Mouse (Mus musculus) embryonic facial prominence, embryonic 14.5 days (tissue): Measurements from ENCODE around the gene AC192777.2. TPM values are rescaled to one million over a fixed set of nuclear protein-coding genes. Genes with fewer than 3 reads are reported as not detected.
"Not testable (repeated sequence)": the region's sequence is repeated elsewhere in the genome, so short reads cannot be mapped to it uniquely, and the experiment has no call there.

ENCODE experiments used
- ATAC-seq: fragments of 200-750 bp; cut with Nextera tagmentation; 2 replicates; pipeline ENCODE4 v1.8.0; 2017; ENCODE audit warnings: low read depth, moderate number of reproducible peaks, moderate TSS enrichment
- DNase-seq: peaks from one replicate; pipeline ENCODE4 v3.0.0-alpha.2; 2015; ENCODE audit warnings: low spot score
- H3K27ac ChIP-seq: fragments of 300-500 bp; sonication (generic); replicated peaks from 2 replicates; pipeline ENCODE4 v1.5.1; 2014; ENCODE audit warnings: low read depth, mild to moderate bottlenecking, low read length, moderate library complexity
- H3K27me3 ChIP-seq: fragments of 300-500 bp; sonication (generic); replicated peaks from 2 replicates; pipeline ENCODE4 v1.6.1; 2014; ENCODE audit warnings: low read length; ENCODE audit not compliant: control insufficient read depth, insufficient read depth
- H3K36me3 ChIP-seq: fragments of 300-500 bp; sonication (generic); 2 replicates; pipeline ENCODE4 v1.6.1; 2014; ENCODE audit warnings: low read length, mixed read lengths; ENCODE audit not compliant: control insufficient read depth, insufficient read depth
- H3K4me1 ChIP-seq: fragments of 300-500 bp; sonication (generic); 2 replicates; pipeline ENCODE4 v1.6.1; 2014; ENCODE audit warnings: antibody characterized with exemption, low read length; ENCODE audit not compliant: control insufficient read depth, insufficient read depth
- H3K4me2 ChIP-seq: fragments of 300-500 bp; sonication (generic); 2 replicates; pipeline ENCODE4 v1.6.1; 2014; ENCODE audit warnings: low read depth, mild to moderate bottlenecking, low read length, moderate library complexity, mixed read lengths
- H3K4me3 ChIP-seq: fragments of 300-500 bp; sonication (generic); 2 replicates; pipeline ENCODE4 v1.5.1; 2014; ENCODE audit warnings: low read depth, mild to moderate bottlenecking, low read length
- H3K9ac ChIP-seq: fragments of 300-500 bp; sonication (generic); 2 replicates; pipeline ENCODE4 v1.6.1; 2014; ENCODE audit warnings: low read depth, mild to moderate bottlenecking, low read length, moderate library complexity, mixed read lengths
- H3K9me3 ChIP-seq: fragments of 300-500 bp; sonication (generic); 2 replicates; pipeline ENCODE4 v1.6.1; 2016; ENCODE audit warnings: low read length; ENCODE audit not compliant: control insufficient read depth
- WGBS: fragments of 180-500 bp; shearing (Covaris S2); extraction: QIAGEN DNeasy Blood & Tissue Kit; methylation state at CpG from one replicate; pipeline ENCODE4 v1.1.7; 2014; 5-methylcytosine and 5-hydroxymethylcytosine counted together
- microRNA-seq: library from miRNA; unstranded; fragments of <30 nt; microRNA quantifications from one replicate; pipeline ENCODE4, GENCODE M21; 2016; ENCODE audit warnings: borderline number of aligned reads
- polyA plus RNA-seq: library from polyadenylated mRNA; unstranded; fragments of >200 nt; fragmentation: Nextera tagmentation; extraction: Ambion mirVana; gene quantifications from 2 replicates; pipeline ENCODE4 v1.2.1, GENCODE M21; 2014

The AC192777.2 gene
- not detected in 2 replicates for polyA plus RNA-seq

DNA sequence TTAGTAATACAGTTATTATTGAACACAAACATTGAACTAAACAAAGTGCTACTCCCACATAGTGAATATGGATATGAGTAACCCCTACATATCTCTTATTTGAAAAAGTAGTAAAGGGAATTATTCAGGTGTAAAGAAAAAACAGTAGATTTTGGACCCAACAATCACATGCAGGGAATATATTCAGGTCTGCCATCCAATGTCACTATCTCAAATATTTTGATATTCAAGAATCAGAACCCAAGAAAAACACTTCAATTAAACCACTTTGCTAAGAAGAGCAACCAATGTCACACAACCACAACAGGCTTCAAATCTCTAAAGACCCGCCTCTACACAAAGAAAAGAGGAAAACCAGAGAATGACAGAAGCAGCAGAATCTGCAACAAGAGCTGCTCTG lies at the start of gene AC192777.2:
Gene AC192777.2, plus strand, starts transcription at position 301 of the 400 bp plus-strand sequence.
- not testable (repeated sequence) for DNase-seq, H3K4me2 ChIP-seq, H3K36me3 ChIP-seq, ATAC-seq, H3K27ac ChIP-seq, H3K9ac ChIP-seq, H3K4me3 ChIP-seq, H3K27me3 ChIP-seq, H3K9me3 ChIP-seq, H3K4me1 ChIP-seq
- 92% methylated on average over 1 of the region's 1 CpGs for WGBS

DNA sequence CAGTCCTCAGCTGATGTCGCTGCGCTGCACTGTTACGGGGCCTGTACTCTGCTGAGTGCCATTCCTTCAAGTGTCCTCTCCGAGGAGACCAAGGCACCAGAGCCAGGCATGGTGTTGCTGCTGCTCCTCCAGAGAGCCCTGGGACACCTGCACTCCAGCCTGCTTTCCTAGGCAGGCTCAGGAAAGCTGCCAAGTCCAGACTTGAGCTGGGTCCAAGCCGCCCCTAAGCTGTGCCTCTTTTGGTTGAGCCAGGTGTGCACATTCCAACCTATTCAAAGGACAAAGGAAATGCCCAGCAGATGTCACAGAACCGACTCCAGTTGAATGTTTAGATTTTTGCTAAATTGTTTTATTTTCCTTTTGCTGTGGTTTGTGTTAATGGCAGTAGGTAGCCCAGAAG lies 20.9 kb downstream of the AC192777.2 start:
- H3K4me2 ChIP-seq, H3K4me1 ChIP-seq, DNase-seq, H3K27ac ChIP-seq, H3K36me3 ChIP-seq, H3K9me3 ChIP-seq, H3K27me3 ChIP-seq, H3K4me3 ChIP-seq, H3K9ac ChIP-seq: not testable (repeated sequence)
- peak; percentile 55; the same call in 1 of the 2 replicates for ATAC-seq
- 94% methylated on average over 4 of the region's 6 CpGs for WGBS

DNA sequence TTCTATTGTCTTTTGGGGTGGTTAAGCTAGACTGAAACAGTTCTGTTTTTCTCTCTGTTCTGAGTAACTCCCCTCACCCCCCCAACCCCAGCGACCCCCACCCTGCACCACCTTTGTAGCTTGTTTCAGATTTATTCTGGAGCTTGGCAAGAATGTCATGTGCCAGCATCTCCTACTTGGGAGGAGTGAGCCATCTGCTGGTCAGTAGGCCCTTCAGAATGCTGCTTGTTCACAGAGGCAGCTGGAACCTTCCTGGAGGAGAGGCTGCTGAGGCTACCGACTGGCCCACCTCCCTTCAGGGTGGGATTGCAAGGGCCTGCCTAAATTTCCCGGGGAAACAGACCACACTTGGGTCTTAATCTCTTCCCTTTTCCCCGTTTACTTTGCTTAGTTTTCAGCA lies 21.6 kb downstream of the AC192777.2 start:
- H3K27ac ChIP-seq, H3K4me1 ChIP-seq, H3K4me3 ChIP-seq, H3K9ac ChIP-seq, ATAC-seq, H3K4me2 ChIP-seq, H3K27me3 ChIP-seq, H3K36me3 ChIP-seq, H3K9me3 ChIP-seq: not testable (repeated sequence)
- DNase-seq = peak; percentile 20
- 46% methylated on average over 3 of the region's 4 CpGs for WGBS

Small RNAs within 50 kb of the gene (microRNA-seq; reads per million reads assigned to microRNA genes)
- gene Gm26376 = not detected

Other genes with a start within 250 kb of the AC192777.2 start
- gene Esp38, start 144.9 kb upstream of the AC192777.2 start, polyA plus RNA-seq = not detected in 2 replicates
- gene Pgk2, start 113.2 kb downstream of the AC192777.2 start, polyA plus RNA-seq = not detected in 2 replicates
- 0.19 TPM in 1 of 2 replicates, not detected in the other for gene Crisp3, start 146.8 kb downstream of the AC192777.2 start, polyA plus RNA-seq
- 0.38 and 0.63 TPM in 2 replicates for gene Crisp1, start 223.8 kb downstream of the AC192777.2 start, polyA plus RNA-seq